24 mouse cellular contexts compared by ENCODE assay signal in the genomic region with DNA sequence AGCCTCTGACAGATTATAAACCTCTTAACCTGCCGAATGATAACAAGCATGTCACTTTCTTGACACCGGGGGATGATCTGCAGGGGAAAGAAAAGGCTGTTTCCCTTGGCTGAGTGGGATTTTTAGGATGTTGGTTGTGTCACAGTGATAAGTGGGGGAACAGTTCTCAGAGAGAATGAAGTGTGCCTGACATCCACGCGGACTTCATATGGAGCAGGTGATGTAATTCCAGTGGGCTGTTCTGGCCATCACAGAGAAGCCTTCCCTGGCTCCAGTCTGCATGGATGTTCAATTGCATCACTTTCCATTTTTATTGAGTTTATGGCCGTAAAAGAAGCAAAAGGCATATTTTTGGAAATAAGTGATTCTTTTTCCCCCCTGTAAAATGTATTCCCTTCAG.
DNase-seq lines count a peak whose midpoint lies in the region; ATAC-seq and TF ChIP-seq lines count a peak whose summit lies in the region.
"Had no signal": no experiment of that assay in that cellular context is flagged by ENCODE, and none has a peak within 500 bp of the region (broad histone marks: within the 10 kb centered on the region; RNA-seq: fewer than 3 reads in every experiment).

No protein-coding gene starts in this region.

- no peak overlapping the region for H3K4me2 ChIP-seq in forebrain, embryonic 15.5 days (replicated peaks)
- no peak overlapping the region for H3K4me2 ChIP-seq in forebrain, embryonic 14.5 days (ENCODE audit: low read length)
- no peak overlapping the region for H3K4me2 ChIP-seq in hindbrain, embryonic 14.5 days (replicated peaks)
- H3K4me2 ChIP-seq in hindbrain, embryonic 16.5 days (ENCODE audit: low read length): no peak overlapping the region
- H3K4me2 ChIP-seq in midbrain, embryonic 11.5 days: no peak overlapping the region
- H3K4me2 ChIP-seq in intestine, postnatal 0 days (replicated peaks; ENCODE audit: low read depth): no peak overlapping the region
- H3K4me2 ChIP-seq: heart, embryonic 12.5 days; kidney, embryonic 15.5 days; limb, embryonic 15.5 days; lung, embryonic 14.5 days; neural tube, embryonic 12.5 days had no signal

- TF ChIP-seq CTCF in intestine, postnatal 0 days (IDR thresholded peaks at IDR 0.05; ENCODE audit: low read depth): no peak

- no peaks in the 10 kb centered on the region for H3K27me3 ChIP-seq in forebrain, embryonic 15.5 days
- H3K27me3 ChIP-seq in forebrain, embryonic 14.5 days (replicated peaks; ENCODE audit: control insufficient read depth, insufficient read depth, low read length): no peaks in the 10 kb centered on the region
- H3K27me3 ChIP-seq in hindbrain, embryonic 14.5 days (ENCODE audit: control insufficient read depth, insufficient read depth, low read length): no peaks in the 10 kb centered on the region
- H3K27me3 ChIP-seq in hindbrain, embryonic 16.5 days (replicated peaks; ENCODE audit: control insufficient read depth, insufficient read depth, low read length): no peaks in the 10 kb centered on the region
- H3K27me3 ChIP-seq in midbrain, embryonic 11.5 days (ENCODE audit: control insufficient read depth, insufficient read depth, low read length): no peaks in the 10 kb centered on the region
- no peaks in the 10 kb centered on the region for H3K27me3 ChIP-seq in midbrain, embryonic 10.5 days (ENCODE audit: low read depth, poor library complexity, severe bottlenecking)
- no peaks in the 10 kb centered on the region for H3K27me3 ChIP-seq in intestine, postnatal 0 days (replicated peaks; ENCODE audit: control insufficient read depth, insufficient read depth, low read length)
- H3K27me3 ChIP-seq: heart, embryonic 12.5 days; kidney, embryonic 15.5 days; limb, embryonic 15.5 days; megakaryocyte, embryonic 14.5 days; neural tube, embryonic 12.5 days had no signal

- no peak for DNase-seq in forebrain, embryonic 14.5 days (ENCODE audit: low spot score)
- DNase-seq in hindbrain, embryonic 14.5 days (ENCODE audit: low spot score): no peak
- peak; percentile 1 for DNase-seq in midbrain, embryonic 11.5 days (ENCODE audit: low spot score, missing footprints)
- no peak for DNase-seq in midbrain, embryonic 10.5 days (ENCODE audit: low spot score)
- no peak for DNase-seq in neural tube, embryonic 10.5 days (ENCODE audit: extremely low spot score, low spot score)
- DNase-seq: adrenal gland, postnatal 25 days; cerebellum, adult 11 months; cerebellum, adult 9-11 months; gastrocnemius, postnatal 10 days; kidney, adult 11 months; kidney, postnatal 36 days; layer of hippocampus, adult 9-11 months; lung, embryonic 14.5 days; lung, postnatal 36 days had no signal

- no peaks in the 10 kb centered on the region for H3K36me3 ChIP-seq in forebrain, embryonic 15.5 days
- H3K36me3 ChIP-seq in forebrain, embryonic 14.5 days (ENCODE audit: control insufficient read depth, insufficient read depth, low read length): no peaks in the 10 kb centered on the region
- H3K36me3 ChIP-seq in hindbrain, embryonic 14.5 days (replicated peaks; ENCODE audit: control insufficient read depth, insufficient read depth): no peaks in the 10 kb centered on the region
- H3K36me3 ChIP-seq in hindbrain, embryonic 16.5 days (ENCODE audit: control insufficient read depth, insufficient read depth, low read length): no peaks in the 10 kb centered on the region
- no peaks in the 10 kb centered on the region for H3K36me3 ChIP-seq in midbrain, embryonic 11.5 days (ENCODE audit: control insufficient read depth, insufficient read depth, low read length)
- H3K36me3 ChIP-seq in midbrain, embryonic 10.5 days: no peaks in the 10 kb centered on the region
- H3K36me3 ChIP-seq in intestine, postnatal 0 days (ENCODE audit: control insufficient read depth, insufficient read depth): no peaks in the 10 kb centered on the region
- H3K36me3 ChIP-seq: heart, embryonic 12.5 days; hindbrain, embryonic 10.5 days; kidney, embryonic 15.5 days; limb, embryonic 15.5 days; neural tube, embryonic 12.5 days had no signal

- peak overlapping the region; percentile 3; the same call in 1 of the 2 replicates for H3K27ac ChIP-seq in forebrain, embryonic 15.5 days (replicated peaks)
- no peak overlapping the region for H3K27ac ChIP-seq in forebrain, embryonic 14.5 days (ENCODE audit: low read depth, low read length)
- H3K27ac ChIP-seq in hindbrain, embryonic 14.5 days: 0 out of 2 replicates have a peak overlapping the region, but pooled peaks have one; percentile 22
- H3K27ac ChIP-seq in hindbrain, embryonic 16.5 days (ENCODE audit: low read depth, low read length): no peak overlapping the region
- no peak overlapping the region for H3K27ac ChIP-seq in midbrain, embryonic 11.5 days (ENCODE audit: low read depth, low read length)
- H3K27ac ChIP-seq in midbrain, embryonic 10.5 days (replicated peaks): no peak overlapping the region
- H3K27ac ChIP-seq in intestine, postnatal 0 days (ENCODE audit: low read depth, low read length): no peak overlapping the region
- H3K27ac ChIP-seq: hindbrain, embryonic 10.5 days; kidney, embryonic 15.5 days; limb, embryonic 15.5 days; liver, embryonic 14.5 days; neural tube, embryonic 12.5 days had no signal

- no peaks in the 10 kb centered on the region for H3K9me3 ChIP-seq in forebrain, embryonic 15.5 days
- no peaks in the 10 kb centered on the region for H3K9me3 ChIP-seq in forebrain, embryonic 14.5 days (replicated peaks; ENCODE audit: control insufficient read depth, low read length)
- H3K9me3 ChIP-seq in hindbrain, embryonic 14.5 days (ENCODE audit: control insufficient read depth, low read length): no peaks in the 10 kb centered on the region
- no peaks in the 10 kb centered on the region for H3K9me3 ChIP-seq in hindbrain, embryonic 16.5 days (ENCODE audit: control insufficient read depth, low read length)
- no peaks in the 10 kb centered on the region for H3K9me3 ChIP-seq in midbrain, embryonic 11.5 days (ENCODE audit: control insufficient read depth, low read length)
- no peaks in the 10 kb centered on the region for H3K9me3 ChIP-seq in midbrain, embryonic 10.5 days (replicated peaks)
- H3K9me3 ChIP-seq in intestine, postnatal 0 days (ENCODE audit: control insufficient read depth): no peaks in the 10 kb centered on the region
- H3K9me3 ChIP-seq: heart, embryonic 12.5 days; hindbrain, embryonic 10.5 days; kidney, embryonic 15.5 days; limb, embryonic 15.5 days; megakaryocyte, embryonic 14.5 days; neural tube, embryonic 12.5 days had no signal

- H3K9ac ChIP-seq in forebrain, embryonic 15.5 days (replicated peaks): no peak overlapping the region
- no peak overlapping the region for H3K9ac ChIP-seq in forebrain, embryonic 14.5 days (ENCODE audit: low read length)
- no peak overlapping the region for H3K9ac ChIP-seq in hindbrain, embryonic 14.5 days
- H3K9ac ChIP-seq in hindbrain, embryonic 16.5 days (ENCODE audit: low read depth, low read length): no peak overlapping the region
- no peak overlapping the region for H3K9ac ChIP-seq in midbrain, embryonic 11.5 days (ENCODE audit: low read length)
- H3K9ac ChIP-seq in intestine, postnatal 0 days (ENCODE audit: low read depth, low read length): no peak overlapping the region
- H3K9ac ChIP-seq: heart, embryonic 12.5 days; kidney, embryonic 15.5 days; limb, embryonic 15.5 days; liver, embryonic 14.5 days; lung, embryonic 14.5 days; neural tube, embryonic 12.5 days had no signal

- ATAC-seq in forebrain, embryonic 15.5 days (replicated peaks): no peak
- no peak for ATAC-seq in forebrain, embryonic 14.5 days
- ATAC-seq in hindbrain, embryonic 14.5 days (ENCODE audit: low FRiP score): no peak
- no peak for ATAC-seq in hindbrain, embryonic 16.5 days
- no peak for ATAC-seq in midbrain, embryonic 11.5 days (ENCODE audit: low FRiP score)
- no peak for ATAC-seq in intestine, postnatal 0 days

- no peak overlapping the region for H3K4me3 ChIP-seq in forebrain, embryonic 15.5 days
- H3K4me3 ChIP-seq in forebrain, embryonic 14.5 days (ENCODE audit: low read depth, low read length): no peak overlapping the region
- H3K4me3 ChIP-seq in hindbrain, embryonic 14.5 days (replicated peaks; ENCODE audit: low read length): no peak overlapping the region
- H3K4me3 ChIP-seq in hindbrain, embryonic 16.5 days (ENCODE audit: low read length): no peak overlapping the region
- H3K4me3 ChIP-seq in midbrain, embryonic 11.5 days (ENCODE audit: low read depth, low read length): no peak overlapping the region
- no peak overlapping the region for H3K4me3 ChIP-seq in midbrain, embryonic 10.5 days
- H3K4me3 ChIP-seq in intestine, postnatal 0 days (ENCODE audit: low read depth, low read length): no peak overlapping the region
- H3K4me3 ChIP-seq: heart, embryonic 12.5 days; hindbrain, embryonic 10.5 days; kidney, embryonic 15.5 days; limb, embryonic 15.5 days; megakaryocyte, embryonic 14.5 days; neural tube, embryonic 12.5 days had no signal

- 72% methylated on average over 5 of the region's 5 CpGs for WGBS in forebrain, embryonic 15.5 days
- 87% methylated on average over 5 of the region's 5 CpGs for WGBS in forebrain, embryonic 14.5 days
- WGBS in hindbrain, embryonic 14.5 days: 69% methylated on average over 5 of the region's 5 CpGs
- WGBS in hindbrain, embryonic 16.5 days: 76% methylated on average over 5 of the region's 5 CpGs
- WGBS in midbrain, embryonic 11.5 days: 84% methylated on average over 5 of the region's 5 CpGs
- WGBS in midbrain, embryonic 10.5 days: 92% methylated on average over 5 of the region's 5 CpGs
- whole genome bisulfite sequencing in intestine, postnatal 0 days: 47% methylated on average over 5 of the region's 5 CpGs

- no peaks in the 10 kb centered on the region for H3K4me1 ChIP-seq in forebrain, embryonic 15.5 days
- H3K4me1 ChIP-seq in forebrain, embryonic 14.5 days (ENCODE audit: control insufficient read depth, insufficient read depth, low read length): no peaks in the 10 kb centered on the region
- no peaks in the 10 kb centered on the region for H3K4me1 ChIP-seq in hindbrain, embryonic 14.5 days (replicated peaks; ENCODE audit: control insufficient read depth, insufficient read depth, low read length)
- H3K4me1 ChIP-seq in hindbrain, embryonic 16.5 days (ENCODE audit: control insufficient read depth, insufficient read depth, low read depth, low read length): no peaks in the 10 kb centered on the region
- no peaks in the 10 kb centered on the region for H3K4me1 ChIP-seq in midbrain, embryonic 11.5 days (ENCODE audit: control insufficient read depth, insufficient read depth, low read length)
- H3K4me1 ChIP-seq in midbrain, embryonic 10.5 days: no peaks in the 10 kb centered on the region
- H3K4me1 ChIP-seq in intestine, postnatal 0 days (replicated peaks; ENCODE audit: control insufficient read depth, insufficient read depth, low read length): no peaks in the 10 kb centered on the region
- H3K4me1 ChIP-seq: hindbrain, embryonic 10.5 days; kidney, embryonic 15.5 days; megakaryocyte, embryonic 14.5 days; neural tube, embryonic 12.5 days had no signal

Comparison
In these comparisons a context has a peak if more than half of its experiments do, and no peak if none do; other contexts are left out.
1. H3K27ac ChIP-seq: peak in forebrain, embryonic 15.5 days (single experiment) and hindbrain, embryonic 14.5 days (single experiment); none in forebrain, embryonic 14.5 days (single experiment), hindbrain, embryonic 16.5 days (single experiment), midbrain, embryonic 11.5 days (single experiment), midbrain, embryonic 10.5 days (single experiment) and intestine, postnatal 0 days (single experiment).